Mouse (Mus musculus): ENCODE results near the gene March6. TPM values are rescaled to one million over a fixed set of nuclear protein-coding genes. Genes with fewer than 3 reads are reported as not detected.

The March6 gene
- total RNA-seq, 2 experiments from 2014 or later: 197 to 204 TPM

GRCm38 (mm10) chr15:31417796-31418685 lies 112.8 kb downstream of the March6 start:
- peak; percentile 79 to 83 for DNase-seq (ENCODE audit: low spot score in 2 of 2)

GRCm38 (mm10) chr15:31417409-31417795 lies 113.5 kb downstream of the March6 start:
- no peak for DNase-seq (ENCODE audit: low spot score in 2 of 2)

- DNase-seq (ENCODE audit: low spot score in 2 of 2): no peak
These were observed 115.7 kb downstream of the March6 start for GRCm38 (mm10) chr15:31415181-31415580.

- no peak for DNase-seq (ENCODE audit: low spot score in 2 of 2)
These were observed 116.5 kb downstream of the March6 start for GRCm38 (mm10) chr15:31414179-31414898.

- DNase-seq (ENCODE audit: low spot score in 2 of 2): no peak
These were observed 117.2 kb downstream of the March6 start for GRCm38 (mm10) chr15:31413662-31414061.

GRCm38 (mm10) chr15:31412933-31413332 lies 117.9 kb downstream of the March6 start:
- DNase-seq (ENCODE audit: low spot score in 2 of 2): no peak

- no peak for DNase-seq (ENCODE audit: low spot score in 2 of 2)
These were observed 118.4 kb downstream of the March6 start for GRCm38 (mm10) chr15:31412436-31412835.

GRCm38 (mm10) chr15:31407490-31407889 lies 123.4 kb downstream of the March6 start:
- DNase-seq (ENCODE audit: low spot score in 2 of 2): no peak

- DNase-seq (ENCODE audit: low spot score in 2 of 2): no peak
These were observed 124.0 kb downstream of the March6 start for GRCm38 (mm10) chr15:31406881-31407280.

Other genes starting within 250 kb of the March6 start
- 10 to 100 TPM; 81.7 to 87.2 TPM for gene Ankrd33b, start 163.3 kb downstream of the March6 start, total RNA-seq (2021)
- 1 to 10 TPM in 1 of 2 experiments, under 1 TPM in 1; 0.40 to 1.2 TPM for gene Ropn1l, start 77.3 kb downstream of the March6 start, total RNA-seq (2021)
- 10 to 100 TPM; 17.0 to 20.2 TPM for gene Cmbl, start 34.3 kb upstream of the March6 start, total RNA-seq (2021)
- gene Cct5, start 70.8 kb upstream of the March6 start, total RNA-seq (2021): 100 to 1,000 TPM; 193 to 201 TPM
- gene Fam173b, start 70.8 kb upstream of the March6 start, total RNA-seq (2021): 10 to 100 TPM; 11.2 to 11.3 TPM